Mouse (Mus musculus): ENCODE data around the gene Slit3.

DNA sequence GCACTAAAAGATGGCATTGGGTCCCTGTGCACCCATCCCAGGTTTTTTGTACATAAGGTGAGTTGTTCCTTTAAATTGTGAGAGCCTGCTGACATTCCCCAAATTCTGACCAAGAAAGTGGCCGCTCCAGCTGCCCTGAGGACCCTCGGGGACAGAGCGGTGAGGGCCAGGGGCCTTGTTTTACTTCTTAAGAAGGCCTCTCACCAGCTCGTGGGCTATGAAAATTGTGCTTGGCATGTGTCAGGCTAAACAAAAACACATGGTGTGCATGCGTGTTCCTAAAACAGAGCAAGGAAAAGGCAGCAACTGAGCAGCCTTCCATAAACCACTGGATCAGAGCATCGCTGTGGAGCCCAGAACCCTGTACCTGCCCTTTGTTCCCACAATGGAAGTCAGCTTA lies 316.5 kb downstream of the Slit3 start:
- no peak for TF ChIP-seq CTCF (IDR thresholded peaks at IDR 0.05)
- TF ChIP-seq EP300 (IDR thresholded peaks at IDR 0.05): no peak

Data from lung, postnatal 0 days (tissue).